Mouse (Mus musculus) hematopoietic stem cell, adult 5-6 weeks (primary cell): ENCODE measurements around the gene Nectin2. TPM values are rescaled to one million over a fixed set of nuclear protein-coding genes. Genes with fewer than 3 reads are reported as not detected.

Experiments used
- ATAC-seq, 2 experiments: fragments of 125-278 bp in 1 of 2; replicated peaks in 1 of 2; 2 replicates each; pipeline ENCODE4 v1.8.0; 2016 to 2017; ENCODE audit warnings: inconsistent platforms in 2 of 2, mild to moderate bottlenecking in 2 of 2, moderate number of reproducible peaks in 2 of 2, low read depth in 1 of 2, moderate TSS enrichment in 1 of 2; ENCODE audit not compliant: low FRiP score in 2 of 2, poor library complexity in 2 of 2, severe bottlenecking in 2 of 2, insufficient read depth in 1 of 2, low TSS enrichment in 1 of 2
- total RNA-seq: library from RNA; stranded (forward); fragments of 172-1452, 232-1000 nt; gene quantifications from 2 replicates; pipeline ENCODE4 v1.2.3, GENCODE M21; 2017

Nectin2 gene
- total RNA-seq, 1 experiment from 2014 or later, result 2.0 TPM

DNA sequence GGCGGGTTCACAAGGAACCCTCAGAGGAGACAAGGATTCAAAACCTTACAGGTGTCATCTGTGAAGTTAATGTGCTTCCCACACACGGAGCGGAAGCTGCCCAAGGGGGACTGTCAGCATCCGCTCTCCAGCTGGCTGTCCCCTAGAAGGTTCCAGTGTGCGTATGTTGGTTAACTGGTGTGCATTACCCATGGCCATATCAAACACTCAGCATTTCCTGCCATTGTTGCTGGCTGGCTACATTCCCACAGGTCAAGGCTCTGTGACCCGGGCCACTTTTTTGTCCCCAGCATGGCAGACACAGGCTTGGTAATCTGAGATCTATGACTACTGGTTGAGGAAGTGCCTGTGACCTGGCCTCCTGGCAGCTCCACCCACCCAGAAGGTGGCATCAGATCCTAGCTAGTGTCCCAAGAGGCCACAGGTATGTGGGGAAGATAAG is 27.5 kb downstream of the Nectin2 start:
- ATAC-seq, result no peak

DNA sequence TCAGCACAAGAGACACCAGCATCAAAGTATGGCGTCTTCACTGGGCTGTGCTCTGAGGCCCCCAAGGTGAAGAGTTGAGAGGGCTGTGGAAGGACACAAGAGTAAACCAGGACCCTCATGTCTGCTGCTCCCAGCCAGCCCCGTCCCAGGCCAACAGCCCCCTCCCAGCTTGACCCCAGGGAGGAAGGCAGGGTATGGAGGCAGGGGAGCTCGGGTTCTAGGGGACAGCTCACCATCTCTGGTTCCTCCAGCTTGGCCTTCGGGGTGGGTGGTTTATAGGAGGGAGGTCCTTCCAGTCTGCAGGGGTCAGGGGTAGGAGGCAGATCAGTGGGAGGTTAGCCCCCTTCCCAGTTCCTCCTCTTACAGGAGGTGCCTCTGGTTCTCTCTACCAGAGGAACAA is 31.1 kb downstream of the Nectin2 start:
- ATAC-seq, result no peak

DNA sequence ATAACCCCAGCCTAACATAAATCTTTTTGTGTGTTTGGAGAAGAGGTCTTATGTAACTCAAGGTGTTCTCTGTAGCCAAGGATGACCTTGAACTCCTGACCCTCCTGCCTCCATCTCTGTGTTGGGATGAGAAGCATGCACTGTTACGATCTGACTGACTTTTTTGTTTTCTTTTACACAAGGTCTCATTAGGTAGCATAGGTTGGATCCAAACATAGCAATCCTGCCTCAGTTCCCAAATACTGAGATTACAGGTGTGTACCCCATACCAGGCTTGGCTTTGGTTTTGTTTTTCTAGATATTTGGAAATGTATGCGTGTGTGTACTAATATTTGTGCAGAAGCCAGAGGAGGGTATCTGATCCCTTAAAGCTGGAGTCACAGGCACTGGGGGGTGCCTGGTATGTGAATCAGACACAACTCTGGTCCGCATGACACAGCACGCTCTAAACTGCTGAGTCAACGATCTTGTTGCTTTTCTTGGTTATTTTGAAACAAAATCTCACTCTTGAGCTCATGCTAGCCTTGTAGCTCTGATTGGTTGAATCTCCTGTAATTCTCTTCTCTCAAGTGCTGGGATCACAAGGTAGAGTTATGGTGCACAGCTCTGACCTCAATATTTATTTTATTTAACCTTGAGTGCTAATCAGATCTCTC is 31.9 kb downstream of the Nectin2 start:
- ATAC-seq, result no peak

DNA sequence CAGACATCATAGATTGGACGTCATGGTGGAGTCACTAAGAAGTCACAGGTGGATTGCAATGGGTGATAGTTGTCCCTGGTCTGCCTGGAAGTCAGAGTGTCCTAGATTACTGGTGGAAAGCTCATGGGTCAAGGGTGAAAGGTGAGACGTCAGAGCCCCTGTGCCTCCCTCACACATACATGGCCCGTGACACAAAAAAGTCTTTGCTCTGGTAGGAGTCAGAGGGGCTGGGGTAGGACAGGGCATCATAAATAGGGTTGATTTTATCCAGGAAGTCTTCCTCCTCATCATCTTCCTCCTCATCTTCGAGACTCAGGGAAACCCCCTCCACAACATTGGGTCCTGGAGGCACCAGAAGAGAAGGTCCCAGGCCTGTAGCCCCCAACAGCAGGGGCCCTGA is 32.9 kb downstream of the Nectin2 start:
- no peak for ATAC-seq

DNA sequence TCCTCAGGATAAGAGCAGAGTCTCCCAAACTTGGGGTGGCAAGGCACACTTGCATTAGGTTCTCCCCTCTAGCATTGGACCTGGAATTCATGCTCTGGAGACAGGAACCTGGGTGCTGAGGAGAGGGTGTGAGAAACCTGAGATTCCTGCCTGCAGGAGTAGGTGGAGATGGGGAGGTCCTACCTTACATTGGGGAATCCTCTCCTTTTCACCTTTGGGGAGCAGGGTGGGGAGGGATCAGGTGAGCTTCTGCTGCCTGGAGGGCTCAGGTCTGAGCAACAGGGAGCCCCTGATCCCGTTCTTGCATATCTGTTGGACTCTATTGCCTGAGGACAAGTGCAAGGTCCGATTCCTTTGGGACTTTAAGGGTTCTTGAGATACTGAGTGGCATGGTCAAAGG is 33.5 kb downstream of the Nectin2 start:
- no peak for ATAC-seq

DNA sequence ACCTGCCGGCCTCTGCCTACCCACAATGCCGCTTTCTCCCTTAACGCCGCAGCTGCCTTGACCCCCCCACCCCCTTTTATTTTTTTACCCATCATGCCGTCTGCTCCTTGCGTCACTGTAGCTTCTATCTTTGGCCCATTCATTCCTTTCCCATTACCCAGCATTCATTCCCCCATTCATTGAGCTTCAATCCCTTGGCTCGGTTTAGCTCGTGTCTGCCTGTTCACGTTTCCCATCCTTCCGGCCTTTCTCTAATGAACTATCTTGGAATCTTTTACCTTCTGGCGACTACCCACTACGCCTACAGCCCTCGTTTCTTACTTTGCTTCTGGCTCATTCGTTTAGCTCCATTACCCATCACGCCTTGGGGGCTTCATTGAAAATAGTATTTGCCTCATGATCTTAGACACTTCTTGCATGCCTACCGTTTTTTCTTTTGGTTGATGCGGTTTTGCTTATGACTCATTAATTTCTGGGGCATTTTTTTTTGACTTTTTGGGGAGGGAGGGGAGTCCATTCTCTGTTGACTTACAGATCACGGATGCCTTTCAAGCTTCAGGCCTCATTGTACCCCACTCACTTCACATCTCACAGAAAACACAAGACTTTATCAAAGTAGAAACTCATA is 34.1 kb downstream of the Nectin2 start:
- no peak for ATAC-seq

DNA sequence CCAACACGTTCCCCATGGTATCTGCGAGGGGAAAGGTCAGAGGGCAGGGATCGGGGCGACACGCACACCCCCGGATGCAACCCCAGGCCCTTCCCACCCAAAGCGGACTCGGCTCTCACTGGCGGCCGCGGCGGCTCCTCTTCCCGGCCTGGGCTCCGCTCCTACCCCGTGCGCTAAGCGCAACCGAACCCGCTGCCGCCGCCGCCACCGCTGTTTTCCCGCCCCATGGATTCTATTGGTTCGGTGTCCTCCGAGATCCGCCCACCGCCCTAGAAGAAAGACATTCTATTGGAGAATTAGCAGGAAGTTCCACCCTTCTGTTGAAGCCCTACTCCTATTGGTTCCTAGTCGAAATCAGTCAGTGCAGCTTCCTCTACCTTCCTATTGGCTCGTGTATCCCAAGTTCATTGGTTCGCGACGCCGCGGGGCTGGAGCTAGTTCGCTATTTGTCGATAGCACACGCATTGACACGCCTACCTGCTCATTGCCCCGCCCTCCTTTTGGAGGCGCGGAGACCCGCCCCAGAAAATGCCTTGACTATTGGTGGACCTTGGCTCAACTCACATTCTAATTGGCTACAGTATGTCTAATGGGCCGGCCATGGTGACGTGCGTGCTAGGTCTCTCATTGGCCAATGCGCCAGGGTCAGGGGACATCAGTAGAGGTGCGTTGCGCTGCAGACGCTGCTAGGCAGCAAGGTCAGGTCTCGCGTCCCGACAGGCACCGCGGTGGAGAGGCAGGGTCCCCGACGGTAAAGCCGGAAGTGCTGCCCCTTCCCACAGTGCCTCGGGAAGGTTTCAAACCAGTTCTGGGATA is 34.8 kb downstream of the Nectin2 start, which contains the start of gene Tomm40:
TSS of gene Tomm40 (minus strand) at position 200 of the 816 bp plus-strand sequence.
- ATAC-seq, result peak; percentile 92 to 95

DNA sequence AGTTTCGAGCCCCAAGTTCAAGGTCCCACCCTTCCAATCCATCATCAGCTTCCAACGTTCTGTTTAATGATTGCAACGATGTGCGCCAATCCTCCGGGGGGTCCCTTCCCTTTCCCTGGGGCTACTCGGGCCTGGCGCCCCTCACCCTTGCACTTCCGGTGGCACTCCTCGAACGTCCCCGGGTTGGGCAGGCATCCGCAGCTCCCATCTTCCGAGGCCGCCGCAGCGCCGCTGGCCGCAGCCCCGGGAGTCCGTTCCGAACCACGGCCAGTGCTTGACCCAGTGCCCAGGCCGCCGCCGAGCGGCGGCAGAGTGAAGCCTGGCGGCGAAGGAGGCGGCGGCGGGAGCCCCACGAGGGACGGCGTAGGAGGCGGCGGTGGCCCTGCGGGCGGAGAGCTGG is 35.4 kb downstream of the Nectin2 start:
- ATAC-seq, result no peak

DNA sequence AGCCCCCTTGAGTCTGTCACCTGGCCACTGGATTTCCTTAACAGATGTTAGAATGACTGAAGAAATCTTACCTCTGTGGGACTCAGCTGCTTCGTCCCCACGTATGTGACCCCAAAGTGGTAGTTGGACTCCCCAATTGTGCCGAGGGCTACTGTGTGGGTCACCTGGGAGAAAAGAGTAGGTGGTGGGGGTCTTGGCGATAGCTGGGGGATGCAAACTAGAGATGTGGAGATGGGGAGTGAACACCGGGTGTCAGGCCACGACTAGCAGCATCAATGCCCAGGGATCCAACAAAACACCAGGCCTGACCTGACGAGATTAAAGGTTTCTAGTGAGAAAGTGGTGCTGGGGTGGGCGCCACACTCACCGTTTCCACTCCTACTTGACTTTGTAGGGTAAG is 36.7 kb downstream of the Nectin2 start:
- no peak for ATAC-seq

DNA sequence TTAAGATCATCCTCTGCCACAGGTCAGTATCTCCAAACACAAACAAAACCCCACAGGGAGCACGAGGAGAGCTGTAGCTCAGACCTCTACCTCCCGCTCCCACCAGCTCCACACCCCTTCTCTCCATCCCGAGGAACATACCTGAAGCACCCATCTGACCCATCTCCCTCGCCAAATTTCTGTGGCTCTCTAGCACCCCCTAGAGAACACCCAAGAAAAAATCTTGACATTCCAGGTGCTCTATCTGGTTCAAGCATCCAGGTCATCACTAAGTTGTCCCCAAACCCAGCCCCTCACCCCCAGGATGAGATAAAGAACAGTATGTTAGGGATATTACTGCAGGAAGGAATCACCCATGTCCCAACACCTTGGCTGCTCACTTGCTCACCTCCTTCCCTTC is 37.1 kb downstream of the Nectin2 start:
- no peak for ATAC-seq

DNA sequence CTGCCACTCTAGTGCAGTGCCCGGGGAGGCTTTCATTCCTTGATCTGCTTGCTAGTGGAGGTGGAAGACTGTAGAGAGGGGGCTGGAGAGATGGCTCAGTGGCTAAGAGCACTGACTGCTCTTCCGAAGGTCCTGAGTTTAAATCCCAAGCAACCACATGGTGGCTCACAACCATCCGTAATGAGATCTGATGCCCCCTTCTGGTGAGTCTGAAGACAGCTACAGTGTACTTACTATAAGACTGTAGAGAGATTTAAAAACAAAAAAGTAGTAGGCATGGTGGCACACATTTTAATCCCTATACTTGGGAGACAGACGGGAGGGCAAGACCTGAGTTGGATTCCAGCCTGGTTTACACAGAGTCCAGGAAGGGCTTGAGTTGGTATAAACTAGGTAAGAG is 37.9 kb downstream of the Nectin2 start:
- no peak for ATAC-seq

DNA sequence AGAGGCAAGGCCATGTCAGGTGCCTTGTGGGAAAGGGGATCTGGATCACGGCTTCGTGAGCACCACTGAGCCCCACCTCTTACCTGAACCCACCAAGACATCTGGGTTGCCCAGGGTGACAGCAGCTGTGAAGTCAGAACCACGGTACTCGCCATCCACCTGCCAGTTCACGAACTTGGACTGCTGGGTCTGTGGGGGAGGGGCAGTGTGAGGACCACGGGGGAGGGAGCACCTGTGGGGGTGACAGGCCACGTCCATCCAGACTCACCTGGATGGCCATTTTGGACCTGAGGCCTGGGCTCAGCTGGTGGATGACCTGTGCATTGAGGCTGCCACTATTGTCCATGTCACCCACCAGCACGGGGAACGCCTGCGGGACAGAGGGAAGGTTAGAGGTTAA is 39.6 kb downstream of the Nectin2 start:
- ATAC-seq, result no peak

DNA sequence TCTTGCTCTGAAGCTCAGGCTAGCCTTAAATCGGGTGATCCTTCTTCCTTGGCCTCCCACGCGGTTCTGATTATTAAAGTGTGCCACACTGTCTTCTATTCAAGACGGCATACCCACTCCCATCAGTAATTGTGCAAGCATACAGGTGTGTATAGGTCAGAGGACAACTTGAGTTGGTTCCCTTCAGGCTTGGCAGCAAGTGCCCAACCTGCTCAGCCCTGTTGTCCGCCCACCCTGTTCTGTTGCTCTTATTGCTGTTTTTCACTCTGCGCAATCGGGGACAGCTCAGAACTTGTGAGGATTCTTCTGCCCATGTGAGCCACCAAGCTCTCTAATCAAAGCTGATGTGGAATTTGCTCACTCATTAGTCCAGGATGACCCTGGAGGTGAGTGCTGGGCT is 45.0 kb downstream of the Nectin2 start:
- no peak for ATAC-seq

DNA sequence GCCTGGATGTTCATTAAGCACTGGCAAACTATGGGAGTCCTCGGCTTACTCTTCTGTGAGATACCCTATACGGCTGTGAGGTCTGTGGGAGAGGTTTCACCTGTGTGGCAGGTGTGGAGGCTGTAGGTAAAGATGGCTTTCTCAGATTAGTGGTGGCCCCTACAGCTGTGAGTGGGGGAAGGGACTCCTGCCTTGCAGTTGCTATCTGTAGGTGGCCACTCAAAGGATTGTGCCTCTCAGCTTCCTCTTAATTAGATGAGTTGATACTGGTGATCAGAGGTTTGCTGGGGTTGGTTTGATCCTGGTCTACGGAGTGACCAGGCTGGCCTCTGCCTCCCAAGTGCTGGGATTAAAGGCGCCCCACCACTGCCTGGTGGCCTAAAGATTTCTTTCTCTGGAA is 45.8 kb downstream of the Nectin2 start:
- ATAC-seq, result no peak

DNA sequence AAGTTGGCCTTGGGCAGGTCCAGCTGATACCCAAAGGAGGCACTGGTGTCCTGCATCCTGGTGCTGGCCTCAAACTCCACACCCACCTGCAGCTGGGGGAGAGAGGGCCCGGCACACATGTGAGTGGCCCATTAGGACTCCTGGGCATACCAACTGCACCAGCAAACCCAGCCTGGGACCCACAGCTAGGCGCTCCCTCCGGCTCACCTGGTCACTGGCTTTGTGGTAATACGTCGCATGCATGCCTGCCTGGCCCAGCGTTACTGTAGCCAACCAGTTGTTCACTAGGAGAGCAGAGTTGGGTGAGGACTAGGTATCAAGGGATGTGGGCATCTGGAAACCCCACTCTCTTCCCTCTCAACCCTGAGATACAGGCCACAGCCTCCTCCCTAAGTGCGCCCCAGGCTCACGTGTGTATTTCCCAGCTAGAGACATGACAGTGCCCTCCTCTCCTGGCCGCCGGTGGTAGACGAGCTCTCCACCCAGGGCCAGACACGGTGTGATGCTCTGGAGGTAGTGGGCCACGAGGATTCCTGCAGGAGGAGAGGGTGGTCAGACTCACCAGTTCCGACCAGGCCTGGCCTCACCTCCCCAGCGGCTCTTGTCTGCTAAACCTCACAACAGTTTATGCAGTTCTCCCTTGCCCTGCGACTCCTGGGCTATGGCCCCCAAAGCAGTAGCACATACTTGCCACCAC is 47.3 kb downstream of the Nectin2 start:
- ATAC-seq, result no peak

DNA sequence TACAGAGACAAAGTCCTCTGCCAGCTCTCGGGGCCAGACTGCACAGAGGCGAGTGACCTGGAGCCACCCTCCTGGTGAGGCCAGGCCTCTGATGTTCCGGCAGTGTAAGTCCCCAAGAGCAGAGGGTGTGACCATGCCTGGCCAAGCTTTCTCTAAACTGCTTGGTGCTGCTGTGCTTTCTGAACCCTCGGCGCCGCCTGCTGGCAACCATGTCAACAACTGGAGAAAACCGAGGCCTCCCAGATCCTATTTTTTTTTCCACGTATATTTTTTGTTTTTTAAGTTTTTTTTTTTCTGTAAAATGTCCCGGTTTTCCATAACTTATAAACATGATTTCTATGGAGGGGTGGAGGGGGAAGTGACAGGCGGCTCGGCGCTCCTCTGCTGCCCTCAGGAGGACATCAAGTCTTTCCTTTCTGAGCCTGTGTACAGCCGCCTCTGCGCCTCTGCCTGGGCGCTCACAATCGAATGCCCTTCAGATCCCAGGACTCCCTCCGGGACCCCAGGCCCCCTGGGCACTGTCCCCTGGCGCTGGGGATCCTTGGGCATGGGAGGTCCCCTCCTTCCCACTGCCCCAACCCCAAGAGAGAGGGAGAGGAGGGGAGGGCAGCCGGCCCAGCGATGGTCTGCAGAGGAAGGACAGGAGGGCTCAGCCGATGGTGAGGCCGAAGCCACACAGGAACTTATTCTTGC is 49.1 kb downstream of the Nectin2 start:
- ATAC-seq, result peak; percentile 22 to 42; a peak in 1 of 4 replicates

DNA sequence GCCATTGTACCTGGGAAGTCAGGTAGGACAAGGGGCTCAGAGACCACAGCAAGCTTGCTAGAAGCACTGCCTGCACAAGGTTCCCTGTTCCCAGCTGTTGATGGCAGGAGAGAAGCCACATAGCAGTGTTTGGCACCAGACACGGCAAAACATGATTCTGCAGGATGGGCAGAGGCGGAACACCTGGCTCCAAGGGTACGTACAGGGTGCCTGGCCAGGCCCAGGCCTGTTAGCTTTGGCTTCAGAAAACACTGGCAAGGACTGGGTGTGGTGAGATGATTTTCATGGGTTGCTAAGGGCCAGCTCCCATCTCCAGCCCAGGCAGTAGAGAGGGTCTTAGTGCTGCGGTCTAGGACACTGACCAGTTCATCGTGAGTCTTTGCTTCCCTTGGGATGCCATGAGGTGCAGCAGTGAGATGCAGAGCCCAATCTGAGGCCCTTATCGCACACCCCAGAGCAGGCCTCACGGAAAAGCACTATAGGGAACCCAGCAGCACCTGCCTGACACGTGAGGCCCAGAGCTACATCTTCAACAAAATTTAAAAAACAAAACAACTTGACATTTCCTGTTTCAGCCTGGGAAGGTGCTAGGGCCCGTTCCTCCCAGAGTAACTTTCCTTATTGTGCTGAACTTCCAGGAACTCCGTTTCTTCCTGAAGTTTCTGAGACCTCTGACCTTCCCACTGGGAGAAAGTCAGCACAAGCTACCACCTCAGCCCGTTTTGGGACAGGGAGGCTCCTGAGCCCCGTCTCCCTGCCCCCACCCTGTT is 49.8 kb downstream of the Nectin2 start:
- ATAC-seq, result no peak
